Mouse (Mus musculus) cerebellum, adult 8-10 months (tissue): Measurements from ENCODE around the gene Cd52.
A peak's percentile ranks its signal among the peaks of the same experiment; 100 is the strongest.

Source experiments
- DNase-seq: peaks from one replicate; pipeline ENCODE4 v3.0.0; 2022

Cd52 gene

DNA sequence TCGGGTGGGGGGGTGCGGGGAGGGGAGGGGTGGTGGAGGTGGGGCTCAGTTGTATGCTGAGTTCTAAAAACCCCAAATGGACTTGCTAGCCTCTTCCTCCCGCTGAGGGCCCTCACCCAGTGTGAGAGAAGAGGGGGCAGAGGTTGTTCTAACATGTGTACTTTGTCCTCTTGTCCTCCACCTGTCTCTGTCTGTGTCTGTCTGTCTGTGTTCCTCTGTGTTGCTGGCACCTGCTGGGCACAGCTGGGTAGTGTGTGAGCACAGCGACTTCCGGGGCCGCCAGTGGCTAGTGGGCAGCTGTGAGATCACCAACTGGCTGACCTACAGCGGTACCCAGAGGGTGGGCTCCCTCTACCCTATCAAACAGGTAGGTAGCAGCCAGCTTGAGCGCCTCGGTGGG, 5.9 kb downstream of the Cd52 start:
- DNase-seq, result no peak

DNA sequence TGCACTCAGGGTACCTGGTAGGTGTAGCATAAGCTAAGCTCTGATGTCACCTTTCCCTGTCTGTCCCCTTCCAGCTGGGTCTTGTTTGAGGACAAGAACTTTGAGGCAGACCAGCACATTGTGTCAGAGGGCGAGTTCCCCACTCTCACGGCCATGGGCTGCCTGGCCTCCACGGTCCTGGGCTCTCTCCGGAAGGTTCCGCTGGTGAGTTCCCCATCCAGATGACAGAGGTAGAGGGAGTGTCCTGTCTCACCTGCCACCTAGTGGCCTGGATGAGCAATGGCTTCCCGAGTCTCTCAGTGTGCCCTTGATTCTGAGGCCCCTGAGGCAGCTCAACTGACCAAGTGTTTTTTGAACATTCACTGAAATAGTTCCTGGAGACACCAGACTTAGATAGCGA, 7.5 kb downstream of the Cd52 start:
- DNase-seq, result peak; percentile 46

DNA sequence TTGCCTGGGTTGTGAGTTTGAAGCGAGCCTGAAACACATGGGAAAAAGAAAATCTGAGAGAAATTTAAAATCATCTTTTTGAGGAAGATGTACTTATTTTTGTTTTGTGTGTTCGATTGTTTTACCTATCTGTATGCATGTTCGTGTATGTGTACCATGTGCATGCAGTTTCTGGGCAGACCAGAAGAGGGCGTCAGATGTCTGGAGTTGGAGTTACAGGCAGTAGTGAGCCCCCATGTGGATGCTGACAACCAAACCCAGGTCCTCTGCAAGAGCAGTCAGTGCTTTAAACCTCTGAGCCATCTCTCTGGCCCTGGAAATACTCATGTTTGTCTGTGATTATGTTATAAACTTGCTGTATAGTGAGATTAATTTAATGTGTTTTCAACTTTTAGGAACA, 9.9 kb downstream of the Cd52 start:
- no peak for DNase-seq

DNA sequence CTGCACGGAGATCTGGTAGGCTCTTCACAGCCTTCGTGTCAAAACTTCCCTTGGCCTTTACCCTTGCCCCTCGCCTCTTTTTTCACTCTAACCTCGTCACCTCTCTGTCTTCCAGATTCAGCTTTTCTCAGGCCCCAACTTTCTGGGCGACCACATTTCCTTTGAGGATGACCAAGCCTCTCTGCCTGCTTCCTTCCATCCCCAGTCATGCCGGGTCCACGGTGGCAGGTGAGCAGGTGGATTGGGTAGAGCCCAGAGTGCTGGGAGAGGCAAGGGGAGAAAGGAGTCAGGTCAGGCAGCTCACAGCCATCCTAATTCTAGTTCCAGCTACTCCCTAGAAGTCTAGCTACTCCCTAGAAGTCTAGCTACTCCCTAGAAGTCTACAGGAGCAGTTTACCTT, 12.4 kb downstream of the Cd52 start:
- no peak for DNase-seq

DNA sequence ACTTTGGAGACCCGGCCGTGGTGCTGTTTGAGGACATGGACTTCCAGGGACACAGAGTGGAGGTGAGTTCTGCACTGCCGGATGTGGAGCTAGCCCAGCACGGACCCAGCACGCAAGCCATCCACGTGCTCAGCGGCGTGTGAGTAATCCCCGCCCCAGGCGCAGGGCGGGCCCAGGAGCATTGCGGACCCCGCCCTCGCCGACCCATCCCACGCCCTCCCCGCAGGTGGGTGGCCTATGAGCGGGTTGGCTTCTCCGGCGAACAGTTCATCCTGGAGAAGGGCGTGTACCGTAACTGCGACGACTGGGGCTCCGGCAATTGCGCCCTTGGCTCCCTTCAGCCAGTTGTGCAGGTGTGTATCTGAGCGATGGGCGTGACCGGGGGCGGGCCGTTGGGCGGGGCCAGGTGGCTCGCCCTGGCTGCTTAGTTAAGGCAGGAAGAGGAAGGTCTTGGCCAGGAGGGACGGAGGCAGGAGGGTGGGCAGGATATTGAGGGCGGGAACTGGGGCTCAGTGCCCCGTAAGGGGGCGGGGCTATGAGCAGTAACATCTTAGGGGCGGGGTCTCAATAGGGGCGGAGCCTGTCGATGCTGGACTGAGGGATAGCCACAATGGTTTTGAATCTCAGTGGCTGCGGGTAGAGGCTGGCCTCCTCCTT, 13.0 kb downstream of the Cd52 start:
- DNase-seq, result peak; percentile 48

DNA sequence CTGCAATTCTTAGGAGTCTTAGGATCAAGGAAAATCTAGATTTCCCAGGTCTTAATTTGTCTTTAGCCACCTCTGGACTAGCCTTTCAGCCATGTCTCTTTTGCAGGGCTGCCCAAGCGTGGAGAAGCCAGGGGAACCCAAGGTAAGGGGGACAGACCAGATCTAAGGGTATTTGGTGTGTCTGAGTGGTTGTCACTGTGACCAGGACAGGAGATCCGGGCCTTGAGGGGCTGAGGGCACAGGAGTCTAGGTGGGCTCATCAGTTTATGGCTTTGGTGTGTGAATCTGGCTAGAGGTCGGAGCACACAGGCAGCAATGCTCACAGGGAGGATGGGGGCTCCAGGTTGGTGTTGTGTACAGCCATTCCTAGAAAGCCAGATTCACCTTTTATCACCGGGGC, 14.2 kb downstream of the Cd52 start:
- no peak for DNase-seq

DNA sequence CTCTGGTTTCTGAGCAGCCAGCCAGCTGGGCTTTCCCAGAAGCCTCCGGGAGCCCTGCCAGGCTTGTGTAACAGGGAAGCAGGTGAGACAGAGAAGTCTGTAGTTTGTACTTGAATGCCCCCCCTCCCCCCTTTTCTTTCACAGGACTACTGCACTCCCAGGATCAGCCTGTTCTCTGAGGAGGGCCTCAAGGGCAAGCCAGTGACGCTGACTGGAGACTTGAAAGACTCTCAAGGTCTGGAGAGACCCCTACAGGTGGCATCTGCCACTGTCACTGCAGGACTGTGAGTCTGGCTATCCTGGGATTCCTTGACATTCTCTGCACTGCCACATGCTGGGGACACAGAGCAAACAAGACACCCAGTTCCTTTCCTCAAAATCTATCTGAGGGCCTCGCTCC, 16.2 kb downstream of the Cd52 start:
- DNase-seq, result peak; percentile 15

DNA sequence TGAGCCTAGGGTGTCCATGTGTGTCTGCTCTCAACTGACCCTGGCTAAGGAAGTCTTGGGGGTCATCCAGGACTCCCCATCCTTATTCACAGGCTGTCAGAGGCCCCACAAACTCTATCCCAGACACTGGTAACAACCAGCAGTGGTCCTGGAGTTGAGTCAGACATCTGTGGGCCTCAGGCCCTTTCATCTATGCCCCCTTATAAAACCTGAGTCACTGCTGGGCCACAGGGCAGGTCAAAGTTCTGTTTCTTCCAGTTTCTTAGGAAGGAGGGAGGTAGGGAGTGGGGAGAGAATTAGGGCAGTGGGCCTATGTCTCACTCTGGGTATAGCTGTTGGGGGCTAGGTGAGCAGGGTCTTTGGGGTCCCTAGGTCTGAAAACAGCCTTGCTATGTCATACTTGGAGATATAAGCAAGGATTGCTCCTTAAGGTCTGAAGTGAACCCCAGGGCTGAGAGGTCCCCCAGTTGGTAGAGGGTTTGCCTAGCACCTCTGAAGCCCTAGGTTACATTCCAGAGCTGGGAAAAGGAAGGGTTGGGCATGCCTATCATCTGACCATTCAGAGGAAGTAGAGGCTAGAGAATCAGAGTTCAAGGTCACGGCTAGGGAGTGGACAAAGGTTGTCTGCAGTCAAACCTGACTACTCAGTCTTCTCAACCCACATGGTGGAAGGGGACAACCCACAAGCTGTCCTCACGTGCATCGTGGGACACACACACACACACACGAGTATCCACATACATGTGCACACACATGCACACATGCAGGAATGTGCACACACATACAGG, 25.9 kb downstream of the Cd52 start:
- no peak for DNase-seq

DNA sequence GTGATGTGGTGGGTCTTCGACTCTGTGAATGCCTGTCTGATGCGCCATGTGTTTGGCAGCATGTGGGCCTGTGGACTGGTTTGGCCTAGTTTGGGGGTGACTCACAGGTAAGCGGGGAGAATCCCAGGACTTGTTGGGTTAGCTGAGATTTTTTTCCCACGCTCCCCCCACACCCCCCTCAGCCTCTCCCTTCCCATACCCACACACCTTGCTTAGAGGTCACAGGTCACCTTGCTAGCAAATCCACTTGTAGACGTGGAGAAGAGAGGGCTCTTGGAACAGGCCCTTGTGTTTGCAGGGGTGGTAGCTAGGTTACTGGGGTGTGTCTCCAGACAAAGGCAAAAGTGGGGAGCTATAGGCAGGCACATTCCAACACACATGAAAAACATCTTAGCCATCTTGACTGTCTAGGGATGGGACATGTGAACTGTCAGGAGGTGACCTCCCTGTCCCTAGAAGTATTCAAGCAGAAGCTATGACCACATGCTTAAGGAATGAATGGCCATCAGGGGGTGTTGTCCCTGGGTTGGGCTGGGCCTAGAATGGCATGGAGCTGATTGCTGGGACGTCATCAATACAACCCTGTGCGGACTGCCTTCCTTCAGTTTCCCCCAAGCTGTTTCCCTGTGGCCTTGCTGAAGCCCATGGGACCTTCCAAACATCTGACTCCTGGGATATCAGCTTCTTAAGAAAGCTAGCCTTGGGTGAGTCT, 26.9 kb downstream of the Cd52 start:
- no peak for DNase-seq

DNA sequence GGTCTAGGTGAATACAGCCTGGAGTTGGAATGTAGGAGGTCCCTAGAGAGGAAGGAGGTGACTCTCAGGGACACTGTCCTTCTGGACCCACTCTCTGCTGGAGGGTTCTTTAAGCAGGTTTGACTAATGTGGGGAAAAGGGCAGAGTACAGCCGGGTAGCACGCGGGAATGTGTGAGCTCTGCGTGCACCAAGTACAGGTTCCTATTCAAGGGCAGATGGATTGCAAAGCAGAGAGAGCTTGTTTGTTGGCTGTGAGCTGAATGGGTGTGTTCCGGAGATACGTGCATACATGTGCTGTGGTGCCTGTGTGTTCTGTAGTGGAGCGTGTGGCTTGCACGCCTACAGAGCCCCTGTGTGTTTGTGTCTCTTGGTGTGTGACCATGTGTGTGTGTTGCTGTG, 27.5 kb downstream of the Cd52 start:
- no peak for DNase-seq

DNA sequence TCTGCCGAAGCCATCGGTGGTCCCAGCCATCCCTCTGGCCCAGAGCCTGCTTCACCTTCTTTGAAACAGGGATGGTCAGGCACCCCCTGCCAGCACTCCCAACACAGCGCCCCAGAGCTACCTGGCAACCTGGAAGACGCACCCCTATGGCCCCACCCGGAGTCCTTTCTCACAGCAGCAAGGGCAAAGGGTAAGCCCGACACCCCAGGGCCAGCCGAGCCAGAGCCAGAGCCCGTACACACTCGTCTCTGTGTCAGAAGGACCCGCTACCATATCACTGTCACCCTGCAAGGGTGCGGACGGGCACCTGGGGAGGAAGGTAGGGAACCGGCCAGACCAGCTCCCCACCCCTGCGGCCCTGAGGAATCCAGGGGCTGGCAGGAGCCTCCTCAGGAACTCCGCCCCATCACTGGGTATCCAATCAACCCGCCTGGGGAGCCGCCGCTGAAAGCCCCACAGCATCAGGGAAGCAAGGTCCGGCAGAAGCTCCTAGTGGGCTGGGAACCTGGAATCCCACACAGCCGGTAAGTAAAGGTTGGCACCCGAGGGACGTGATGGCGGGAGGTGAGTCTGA, 29.4 kb downstream of the Cd52 start:
- no peak for DNase-seq

DNA sequence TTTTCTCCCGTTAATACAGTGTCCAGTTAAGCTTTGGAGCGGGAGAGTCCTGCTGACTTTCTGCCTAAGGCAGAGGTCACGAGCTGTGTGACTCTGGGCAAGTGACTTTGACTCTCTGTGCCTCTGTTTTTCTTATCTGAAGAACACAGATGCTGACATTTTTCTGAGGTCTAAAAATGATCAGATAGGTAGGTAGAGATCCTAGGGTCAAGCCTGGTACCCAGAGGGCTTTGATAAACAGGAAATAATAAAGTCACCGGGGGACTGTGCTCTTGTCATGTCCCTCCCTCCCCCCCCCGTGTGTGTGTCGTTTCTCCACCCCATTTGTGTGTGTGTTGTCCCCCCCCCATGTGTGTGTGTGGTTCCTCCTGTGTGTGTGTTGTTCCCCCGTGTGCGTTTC, 32.3 kb downstream of the Cd52 start:
- no peak for DNase-seq

DNA sequence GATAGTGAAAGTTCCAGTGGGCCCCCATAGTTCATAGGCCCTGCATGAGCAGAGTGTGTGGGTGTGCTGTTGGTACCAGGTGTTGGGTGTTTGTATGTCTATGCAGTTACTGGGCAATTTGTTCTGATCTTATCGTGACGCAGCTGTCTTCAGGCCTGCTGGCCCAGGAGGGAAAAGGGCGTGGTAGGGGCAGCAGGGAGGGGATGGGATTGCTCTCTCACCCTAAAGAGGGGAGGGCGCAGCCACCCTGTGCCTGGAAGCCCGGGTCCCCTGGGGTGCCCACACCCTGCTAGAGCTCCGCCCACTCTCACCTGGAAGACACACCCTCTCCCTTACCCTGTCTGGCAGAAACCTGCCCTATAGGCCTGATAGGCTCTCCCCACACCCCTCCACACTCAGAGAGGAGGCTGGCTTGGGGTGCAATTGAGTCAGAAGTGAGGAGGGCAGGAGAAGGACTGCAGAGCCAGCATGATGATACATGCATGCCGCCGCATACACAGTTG, 32.9 kb downstream of the Cd52 start:
- no peak for DNase-seq

DNA sequence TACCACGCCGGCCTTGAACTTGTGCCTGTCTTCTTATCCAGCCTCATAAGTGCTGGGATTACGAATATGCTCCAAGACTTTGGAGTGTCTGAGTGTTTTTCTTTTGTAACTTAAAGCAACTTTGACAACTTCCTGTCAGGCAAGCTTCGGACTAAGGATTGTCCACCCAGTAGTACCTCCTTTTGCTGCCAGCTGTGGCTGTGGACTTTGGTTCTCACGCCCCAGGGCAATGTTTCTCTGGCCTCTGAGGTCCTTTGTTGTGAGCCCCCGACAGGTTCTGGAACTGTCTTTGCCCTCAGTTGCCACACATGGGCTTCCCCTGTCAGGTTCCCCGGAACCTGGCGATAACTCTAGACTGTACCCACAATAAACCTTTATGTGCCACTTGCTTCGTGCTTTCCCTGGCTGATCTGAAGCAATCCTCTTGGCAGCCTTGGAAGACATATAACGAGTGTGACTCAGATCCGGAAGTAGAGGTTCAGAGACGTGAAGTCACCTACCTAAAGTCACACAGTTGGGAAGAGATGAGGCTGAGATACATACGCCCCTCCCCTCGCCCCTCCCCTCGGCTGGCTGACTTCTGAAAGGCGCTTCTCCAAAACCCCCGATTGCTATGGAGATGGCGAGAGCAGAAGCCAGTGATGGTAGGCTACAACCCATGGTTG, 33.6 kb downstream of the Cd52 start:
- DNase-seq, result no peak

DNA sequence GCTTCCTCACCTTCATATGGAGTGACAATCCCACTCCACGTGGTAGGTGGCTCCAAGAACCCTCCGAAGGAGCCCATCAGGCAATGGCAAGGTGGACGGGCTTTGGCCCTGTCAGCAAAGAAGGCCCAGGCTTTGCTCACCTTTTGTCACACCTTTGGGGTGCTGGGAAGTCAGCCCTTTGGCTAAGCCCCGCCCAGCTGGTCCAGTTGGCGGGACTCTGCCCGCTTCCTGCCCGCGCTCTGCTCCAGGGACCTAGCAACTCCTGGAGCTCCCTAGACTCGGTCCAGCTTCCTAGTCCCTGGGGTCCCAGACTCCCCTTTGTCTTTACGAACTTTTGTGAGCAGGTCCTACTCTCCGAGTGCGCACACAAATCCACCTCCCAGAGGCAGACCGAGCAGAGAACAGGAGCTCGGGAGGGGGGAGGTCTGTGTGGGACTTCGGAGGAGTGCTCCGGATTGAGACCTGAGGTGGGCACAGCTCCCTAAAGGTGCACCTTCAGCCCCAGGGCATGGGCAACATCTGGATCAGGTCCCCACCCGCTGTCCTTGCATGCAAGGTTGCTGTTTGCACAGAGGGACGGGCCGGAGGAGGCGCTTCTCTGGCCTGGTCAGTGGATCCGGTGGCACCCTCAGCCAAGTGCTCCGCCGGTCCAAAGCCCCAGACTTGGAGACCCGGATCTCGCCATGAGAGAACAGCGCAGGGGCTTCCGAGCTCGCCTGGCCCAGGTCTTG, 34.6 kb downstream of the Cd52 start, which contains the start of gene Crybg2:
Crybg2 (plus strand) TSS at position 681 of the 731 bp plus-strand sequence.
- DNase-seq, result no peak

DNA sequence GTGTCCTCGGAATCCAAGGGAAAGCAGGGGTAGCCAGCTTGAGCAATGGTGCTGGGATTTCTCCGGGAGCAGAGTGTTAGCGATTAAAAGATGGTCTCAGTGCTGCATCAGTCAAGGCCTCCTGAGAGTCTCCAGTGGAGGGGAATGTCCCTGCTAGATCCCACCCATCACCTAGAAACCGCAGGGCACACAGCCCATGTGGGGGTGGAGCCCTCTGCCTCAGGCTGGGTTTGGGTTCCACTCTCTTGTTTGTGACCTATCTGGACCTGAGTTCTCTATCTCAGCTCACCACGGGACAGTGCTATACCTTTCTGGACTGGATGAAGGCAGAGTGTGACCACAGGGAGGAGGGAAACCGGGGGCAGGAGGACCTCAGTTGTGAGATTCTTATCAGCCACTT, 36.0 kb downstream of the Cd52 start:
- no peak for DNase-seq

DNA sequence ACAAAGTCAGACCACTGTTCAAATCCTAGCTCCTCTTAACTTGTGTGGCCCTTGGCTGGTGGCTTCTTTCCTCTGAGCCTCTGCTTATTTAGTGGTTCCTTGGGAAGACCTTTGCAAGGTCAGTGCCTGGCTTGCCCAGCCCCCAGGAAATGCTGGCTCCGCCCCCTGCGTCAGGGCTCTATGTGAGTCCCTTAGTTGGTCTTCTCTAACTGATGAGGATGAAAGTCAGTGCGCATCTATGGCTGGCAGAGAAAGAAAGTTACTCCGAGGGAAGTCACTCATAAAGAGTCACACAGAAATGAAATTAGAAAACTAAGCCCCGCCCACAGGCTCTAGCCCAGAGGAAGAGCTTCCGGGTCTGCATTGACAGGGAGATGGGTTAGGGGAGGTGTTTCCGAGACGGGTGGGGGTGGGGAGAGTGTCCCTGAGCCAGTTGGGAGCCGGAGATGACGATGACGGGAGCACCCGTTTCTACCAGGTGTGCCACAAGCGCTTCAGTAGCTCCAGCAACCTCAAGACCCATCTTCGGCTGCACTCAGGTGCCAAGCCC, 36.6 kb downstream of the Cd52 start:
- DNase-seq, result no peak

DNA sequence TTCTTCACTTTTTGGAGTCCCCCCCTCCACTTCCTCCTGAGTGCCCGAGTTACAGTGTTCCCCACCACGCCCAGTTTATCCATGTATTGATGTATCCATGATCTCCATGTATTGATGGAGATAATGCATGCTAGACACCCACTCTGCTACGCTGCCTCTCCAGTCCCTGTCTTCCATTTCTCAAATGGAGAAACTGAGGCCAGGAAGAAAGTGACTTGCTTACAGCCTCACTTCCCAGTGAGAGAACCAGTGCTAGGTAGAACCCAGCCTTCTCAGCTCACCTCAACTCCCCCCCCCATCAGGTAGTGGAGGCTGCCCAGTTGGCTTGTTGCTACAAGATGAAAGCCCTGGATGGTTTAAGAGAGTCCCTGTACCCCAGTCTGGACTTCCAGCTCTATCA, 41.3 kb downstream of the Cd52 start, which contains the start of gene Zfp683:
Zfp683 (plus strand) TSS at position 301 of the 400 bp plus-strand sequence.
- no peak for DNase-seq

DNA sequence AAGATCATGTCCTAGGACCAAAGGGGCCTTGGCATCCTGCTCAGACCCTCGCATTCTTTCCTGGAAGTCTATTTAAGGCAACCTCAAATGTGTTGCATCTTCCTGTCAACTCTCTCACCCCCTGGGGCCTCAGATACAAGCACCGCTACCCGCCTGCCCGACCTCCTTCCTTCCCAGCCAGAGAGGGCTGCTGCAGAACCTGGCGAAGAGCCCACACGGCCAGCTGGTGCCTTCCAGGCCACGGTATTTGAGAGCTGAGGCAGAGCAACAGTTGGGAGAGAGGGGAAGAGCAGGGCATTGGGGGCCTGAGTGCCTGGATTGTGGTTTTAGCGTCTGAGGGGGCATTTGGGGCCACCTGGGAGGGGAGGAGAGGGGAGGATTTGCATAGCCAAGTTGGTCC, 42.3 kb downstream of the Cd52 start:
- peak; percentile 56 for DNase-seq

DNA sequence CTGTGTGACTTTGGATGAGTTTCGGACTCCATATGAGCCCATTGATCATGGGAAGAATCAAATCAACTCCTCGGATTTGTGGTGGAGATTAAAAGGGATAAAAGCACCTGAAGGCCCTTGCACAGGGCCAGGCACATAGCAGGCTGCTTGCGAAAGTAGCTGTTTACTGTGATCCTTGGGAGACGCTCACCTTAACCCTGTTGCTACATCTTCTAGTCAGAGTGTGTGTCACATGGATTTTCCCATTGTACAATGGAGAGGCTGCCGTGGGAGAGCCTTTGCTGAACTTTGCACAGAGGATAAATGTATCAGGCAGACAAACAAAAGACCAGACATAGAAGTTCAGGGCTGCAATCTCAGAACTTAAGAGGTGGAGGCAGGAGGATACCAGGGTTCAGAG, 43.0 kb downstream of the Cd52 start:
- no peak for DNase-seq

DNA sequence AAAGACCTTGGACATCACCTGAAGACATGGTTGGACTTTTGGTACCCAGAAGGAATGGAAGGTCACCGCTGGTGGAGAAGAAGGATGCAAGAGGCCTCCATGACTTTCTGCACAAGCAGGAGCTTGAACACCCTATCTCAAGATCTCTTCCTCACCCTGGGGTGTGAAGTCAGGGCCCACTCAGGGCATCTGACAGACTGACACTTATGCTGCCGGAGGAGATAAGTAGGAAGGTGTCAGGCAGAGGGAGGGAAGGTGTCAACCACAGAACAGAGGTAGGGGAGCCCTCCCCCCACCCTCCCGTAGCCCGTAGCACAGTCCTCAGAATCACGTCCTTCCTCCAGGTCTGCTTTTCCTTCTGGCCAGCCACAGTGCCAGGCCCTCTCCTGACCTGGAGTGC, 47.2 kb downstream of the Cd52 start:
- no peak for DNase-seq

DNA sequence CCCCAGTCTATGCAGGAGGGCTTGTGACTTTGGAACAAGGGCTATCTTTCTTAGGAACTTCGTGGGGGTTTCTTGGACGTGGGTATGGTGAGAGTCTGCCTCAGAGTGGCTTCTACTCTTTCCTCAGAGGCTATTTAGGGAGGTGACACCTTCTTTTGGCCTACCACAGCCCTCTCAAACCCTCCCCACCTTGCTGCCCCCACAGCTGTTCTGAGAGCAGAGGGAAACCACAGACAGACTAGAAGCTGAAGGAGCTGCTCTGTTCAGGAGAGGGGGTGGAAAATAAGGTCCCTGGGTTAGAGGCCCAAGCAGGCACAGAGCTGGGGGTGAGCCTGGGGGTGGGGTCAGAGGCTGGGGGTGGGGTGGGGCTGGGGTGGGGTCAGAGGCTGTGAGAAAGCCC, 51.8 kb downstream of the Cd52 start:
- DNase-seq, result no peak
